Mouse (Mus musculus) stomach, adult 2 months (tissue): ENCODE results near the gene Tnni3k. TPM values are rescaled to one million over a fixed set of nuclear protein-coding genes. Genes with fewer than 3 reads are reported as not detected.

Experiments used
- polyA plus RNA-seq: library from polyadenylated mRNA; depleted of rRNA; stranded (reverse); fragments of >200 nt; gene quantifications from 2 replicates; pipeline ENCODE4 v1.2.3, GENCODE M21; 2012; rRNA removed

The Tnni3k gene
- polyA plus RNA-seq: 0.04 TPM in 1 of 2 replicates, not detected in the other

GRCm38 (mm10) chr3:155055231-155055916, at the start of gene Tnni3k:
TSS of gene Tnni3k (minus strand) at chr3:155055407.

GRCm38 (mm10) chr3:155093116-155093956, 38.1 kb upstream of the Tnni3k start, which contains the start of the genes Fpgt and Lrriq3:
TSS of gene Fpgt (minus strand) at chr3:155093403.
TSS of gene Lrriq3 (plus strand) at chr3:155093434.

Other genes starting within 250 kb of the Tnni3k start
- 0.85 and 2.1 TPM in 2 replicates for gene Fpgt, start 38.0 kb upstream of the Tnni3k start, polyA plus RNA-seq
- 0.03 and 0.04 TPM in 2 replicates for gene Lrriq3, start 38.0 kb upstream of the Tnni3k start, polyA plus RNA-seq